Mouse (Mus musculus) heart, postnatal 14 days (tissue): ENCODE data around the gene Serhl. TPM values are rescaled to one million over a fixed set of nuclear protein-coding genes. Genes with fewer than 3 reads are reported as not detected.
"Not testable (repeated sequence)": the region's sequence is repeated elsewhere in the genome, so short reads cannot be mapped to it uniquely, and the experiment has no call there.

Source experiments
- DNase-seq, 2 experiments: peaks; one replicate each; pipeline ENCODE4 v3.0.0; 2021 to 2022
- intact Hi-C: fragments of 180-260 bp; cut with DNase I; formaldehyde crosslinking; loops from one replicate; pipeline ENCODE4 v1.15.1; 2025
- long read RNA-seq, 2 experiments: library from polyadenylated mRNA; stranded (forward); transcript quantifications; one replicate each; pipeline ENCODE4 v2.0.0; 2021
- total RNA-seq, 2 experiments: library from RNA; stranded (reverse); gene quantifications; 2 replicates each; pipeline ENCODE4 v1.2.3; 2021

The Serhl gene
- 10 to 100 TPM; 48.1 to 49.4 TPM for total RNA-seq
- long read RNA-seq, experiment 1, transcript Serhl-201 (12 exons, 1,371 nt), result major isoform, 51 of 59 reads
- long read RNA-seq, experiment 1, partial matches to known transcripts, result 3 of 59 reads
- long read RNA-seq, experiment 1, other reads (novel, unspliced or antisense), result 4 of 59 reads
- long read RNA-seq, experiment 2, transcript Serhl-201 (12 exons, 1,371 nt), result major isoform, 38 of 47 reads
- long read RNA-seq, experiment 2, partial matches to known transcripts, result 2 of 47 reads
- long read RNA-seq, experiment 2, other reads (novel, unspliced or antisense), result 5 of 47 reads

GRCm38 (mm10) chr15:83089429-83089605 is at the start of gene Serhl:
TSS of gene Serhl (plus strand) at chr15:83089506.
- no peak for DNase-seq
- intact Hi-C loops, result no loop called here

- intact Hi-C loops, result no loop called here
- DNase-seq, result no peak
These were observed 49.1 kb upstream of the Serhl start for GRCm38 (mm10) chr15:83040156-83040555.

- intact Hi-C loops, result no loop called here
These were observed 46.5 kb upstream of the Serhl start for GRCm38 (mm10) chr15:83042655-83043361.

GRCm38 (mm10) chr15:83043362-83043708 is 46.0 kb upstream of the Serhl start:
- DNase-seq, result no peak
- intact Hi-C loops, result no loop called here

More at GRCm38 (mm10) chr15:83042655-83043361, 46.5 kb upstream of the Serhl start:
- no peak for DNase-seq

- DNase-seq, intact Hi-C loops: not testable (repeated sequence)
These were observed 43.7 kb upstream of the Serhl start for GRCm38 (mm10) chr15:83045565-83045964.

- no peak for DNase-seq
These were observed 43.0 kb upstream of the Serhl start for GRCm38 (mm10) chr15:83046308-83046707.

GRCm38 (mm10) chr15:83046730-83047129 is 42.6 kb upstream of the Serhl start:
- no peak for DNase-seq
- intact Hi-C loops, result no loop called here

More at GRCm38 (mm10) chr15:83046308-83046707, 43.0 kb upstream of the Serhl start:
- intact Hi-C loops, result no loop called here

GRCm38 (mm10) chr15:83052341-83053104 is 36.8 kb upstream of the Serhl start:
- intact Hi-C loops, result no loop called here
- no peak for DNase-seq

- no peak for DNase-seq
- intact Hi-C loops, result no loop called here
These were observed 36.0 kb upstream of the Serhl start for GRCm38 (mm10) chr15:83053261-83053660.

GRCm38 (mm10) chr15:83055569-83055968 is 33.7 kb upstream of the Serhl start:
- intact Hi-C loops, result no loop called here

GRCm38 (mm10) chr15:83056378-83057083 is 32.8 kb upstream of the Serhl start:
- DNase-seq, result peak; percentile 42 to 49
- intact Hi-C loops, result no loop called here

More at GRCm38 (mm10) chr15:83055569-83055968, 33.7 kb upstream of the Serhl start:
- no peak for DNase-seq

GRCm38 (mm10) chr15:83057533-83057932 is 31.8 kb upstream of the Serhl start:
- intact Hi-C loops, result no loop called here
- DNase-seq, result no peak

- intact Hi-C loops, result no loop called here
- no peak for DNase-seq
These were observed 30.1 kb upstream of the Serhl start for GRCm38 (mm10) chr15:83059233-83059660.

- no peak for DNase-seq
- intact Hi-C loops, result no loop called here
These were observed 27.6 kb upstream of the Serhl start for GRCm38 (mm10) chr15:83061689-83062088.

- intact Hi-C loops, DNase-seq: not testable (repeated sequence)
These were observed 26.7 kb upstream of the Serhl start for GRCm38 (mm10) chr15:83062582-83062981.

GRCm38 (mm10) chr15:83065543-83065942 is 23.8 kb upstream of the Serhl start:
- intact Hi-C loops, result no loop called here
- DNase-seq, result peak; percentile 56 to 74

- intact Hi-C loops, result no loop called here
- DNase-seq, result no peak
These were observed 21.0 kb upstream of the Serhl start for GRCm38 (mm10) chr15:83068270-83068669.

GRCm38 (mm10) chr15:83070942-83071341 is 18.4 kb upstream of the Serhl start:
- DNase-seq, result peak; percentile 42 to 74
- intact Hi-C loops, result no loop called here

- DNase-seq, result no peak
- intact Hi-C loops, result no loop called here
These were observed 17.6 kb upstream of the Serhl start for GRCm38 (mm10) chr15:83071752-83072151.

- intact Hi-C loops, result no loop called here
- DNase-seq, result peak; percentile 62 to 70
These were observed 15.1 kb upstream of the Serhl start for GRCm38 (mm10) chr15:83074179-83074578.
